Mouse (Mus musculus) liver, postnatal 0 days (tissue): ENCODE measurements around the gene BC025920.

ENCODE experiments used
- CTCF ChIP-seq: sonication (generic); IDR thresholded peaks from 2 replicates; pipeline ENCODE4 v1.5.1; 2016; ENCODE audit warnings: antibody characterized with exemption, low read depth
- EP300 ChIP-seq: IDR thresholded peaks from 2 replicates; pipeline ENCODE4 v1.6.1; 2016; ENCODE audit warnings: antibody characterized with exemption, low read depth, mild to moderate bottlenecking

- TF ChIP-seq CTCF (no peak), EP300 (no peak)
These were observed 40.0 kb downstream of the BC025920 start for GRCm38 (mm10) chr10:81646015-81646555.
